Mouse (Mus musculus) liver, embryonic 15.5 days (tissue): ENCODE measurements around the gene Cdh13. TPM values are rescaled to one million over a fixed set of nuclear protein-coding genes. Genes with fewer than 3 reads are reported as not detected.

ENCODE experiments used
- ATAC-seq: fragments of 200-750 bp; cut with Nextera tagmentation; 2 replicates; pipeline ENCODE4 v1.8.0; 2017; ENCODE audit warnings: moderate number of reproducible peaks, mild to moderate bottlenecking, moderate library complexity; ENCODE audit not compliant: insufficient read depth
- H3K27ac ChIP-seq: fragments of 300-500 bp; sonication (generic); replicated peaks from 2 replicates; pipeline ENCODE4 v1.5.1; 2015; ENCODE audit warnings: mild to moderate bottlenecking, inconsistent platforms
- H3K27me3 ChIP-seq: fragments of 300-500 bp; sonication (generic); 2 replicates; pipeline ENCODE4 v1.6.1; 2015; ENCODE audit warnings: mild to moderate bottlenecking, inconsistent platforms
- H3K36me3 ChIP-seq: fragments of 300-500 bp; sonication (generic); replicated peaks from 2 replicates; pipeline ENCODE4 v1.6.1; 2015; ENCODE audit warnings: moderate library complexity, mild to moderate bottlenecking, inconsistent platforms
- H3K4me1 ChIP-seq: fragments of 300-500 bp; sonication (generic); replicated peaks from 2 replicates; pipeline ENCODE4 v1.6.1; 2015; ENCODE audit warnings: inconsistent platforms
- H3K4me2 ChIP-seq: fragments of 300-500 bp; sonication (generic); 2 replicates; pipeline ENCODE4 v1.6.1; 2015; ENCODE audit warnings: moderate library complexity, mild to moderate bottlenecking, inconsistent platforms
- H3K4me3 ChIP-seq: fragments of 300-500 bp; sonication (generic); replicated peaks from 2 replicates; pipeline ENCODE4 v1.5.1; 2015; ENCODE audit warnings: mild to moderate bottlenecking, inconsistent platforms
- H3K9ac ChIP-seq: fragments of 300-500 bp; sonication (generic); 2 replicates; pipeline ENCODE4 v1.6.1; 2015; ENCODE audit warnings: moderate library complexity, mild to moderate bottlenecking, inconsistent platforms
- H3K9me3 ChIP-seq: fragments of 300-500 bp; sonication (generic); replicated peaks from 2 replicates; pipeline ENCODE4 v1.6.1; 2016; ENCODE audit warnings: inconsistent platforms
- WGBS: fragments of 180-500 bp; shearing (Covaris S2); methylation state at CpG from one replicate; pipeline ENCODE4 v1.1.7; 2015; ENCODE audit warnings: mixed read lengths; ENCODE audit not compliant: insufficient replicate concordance; 5-methylcytosine and 5-hydroxymethylcytosine counted together
- polyA plus RNA-seq: library from polyadenylated mRNA; unstranded; fragments of >200 nt; fragmentation: Nextera tagmentation; extraction: Ambion mirVana; gene quantifications from 2 replicates; pipeline ENCODE4 v1.2.1, GENCODE M21; 2015

The Cdh13 gene
- polyA plus RNA-seq, 1 experiment from 2014 or later, result 0.56 TPM

- Histone ChIP-seq H3K36me3 (no peaks in the 10 kb centered on the region), H3K4me2 (no peak overlapping the region), H3K9me3 (no peaks in the 10 kb centered on the region), H3K27me3 (no peaks in the 10 kb centered on the region), H3K9ac (no peak overlapping the region), H3K4me1 (no peaks in the 10 kb centered on the region), H3K27ac (no peak overlapping the region), H3K4me3 (no peak overlapping the region)
- 48% methylated on average over 8 of the region's 8 CpGs for WGBS
- no peak for ATAC-seq
These were observed 654.5 kb downstream of the Cdh13 start for GRCm38 (mm10) chr8:118938025-118938424.

GRCm38 (mm10) chr8:118951766-118952741 is 668.5 kb downstream of the Cdh13 start:
- H3K4me3 ChIP-seq, result no peak overlapping the region
- ATAC-seq, result no peak
- WGBS, result 48% methylated on average over 20 of the region's 20 CpGs

GRCm38 (mm10) chr8:118956109-118956508 is 672.6 kb downstream of the Cdh13 start:
- Histone ChIP-seq H3K9ac (no peak overlapping the region), H3K9me3 (0 out of 2 replicates have a peak, but pooled peaks cover 4% of the 10 kb centered on the region), H3K4me2 (no peak overlapping the region), H3K36me3 (no peaks in the 10 kb centered on the region), H3K27ac (no peak overlapping the region), H3K27me3 (no peaks in the 10 kb centered on the region), H3K4me1 (no peaks in the 10 kb centered on the region), H3K4me3 (no peak overlapping the region)
- no peak for ATAC-seq
- 78% methylated on average over 3 of the region's 3 CpGs for whole genome bisulfite sequencing

More at GRCm38 (mm10) chr8:118951766-118952741, 668.5 kb downstream of the Cdh13 start:
- H3K4me1 ChIP-seq, result no peaks in the 10 kb centered on the region
- H3K4me2 ChIP-seq, result no peak overlapping the region
- peaks cover 4% of the 10 kb centered on the region; the same call in 1 of the 2 replicates for H3K9me3 ChIP-seq
- H3K27ac ChIP-seq, result no peak overlapping the region
- H3K27me3 ChIP-seq, result no peaks in the 10 kb centered on the region
- H3K9ac ChIP-seq, result no peak overlapping the region
- H3K36me3 ChIP-seq, result no peaks in the 10 kb centered on the region

GRCm38 (mm10) chr8:118961877-118962545 is 678.5 kb downstream of the Cdh13 start:
- no peak overlapping the region for H3K9ac ChIP-seq
- 60% methylated on average over 15 of the region's 15 CpGs for WGBS
- H3K4me1 ChIP-seq, result no peaks in the 10 kb centered on the region
- H3K27me3 ChIP-seq, result no peaks in the 10 kb centered on the region
- H3K27ac ChIP-seq, result no peak overlapping the region
- H3K4me2 ChIP-seq, result no peak overlapping the region
- H3K4me3 ChIP-seq, result no peak overlapping the region
- H3K9me3 ChIP-seq, result 0 out of 2 replicates have a peak, but pooled peaks cover 5% of the 10 kb centered on the region
- ATAC-seq, result no peak
- no peaks in the 10 kb centered on the region for H3K36me3 ChIP-seq

- Histone ChIP-seq H3K36me3 (no peaks in the 10 kb centered on the region), H3K4me1 (no peaks in the 10 kb centered on the region), H3K27ac (no peak overlapping the region), H3K4me2 (no peak overlapping the region), H3K27me3 (no peaks in the 10 kb centered on the region), H3K4me3 (no peak overlapping the region), H3K9me3 (0 out of 2 replicates have a peak, but pooled peaks cover 7% of the 10 kb centered on the region), H3K9ac (no peak overlapping the region)
- ATAC-seq, result no peak
- 65% methylated on average over 15 of the region's 15 CpGs for WGBS
These were observed 681.7 kb downstream of the Cdh13 start for GRCm38 (mm10) chr8:118965101-118965840.

- no peaks in the 10 kb centered on the region for H3K36me3 ChIP-seq
- H3K9ac ChIP-seq, result no peak overlapping the region
- no peak overlapping the region for H3K27ac ChIP-seq
- 0 out of 2 replicates have a peak, but pooled peaks cover 7% of the 10 kb centered on the region for H3K9me3 ChIP-seq
- no peak for ATAC-seq
- 54% methylated on average over 4 of the region's 4 CpGs for WGBS
- no peaks in the 10 kb centered on the region for H3K27me3 ChIP-seq
- no peak overlapping the region for H3K4me2 ChIP-seq
- no peak overlapping the region for H3K4me3 ChIP-seq
- no peaks in the 10 kb centered on the region for H3K4me1 ChIP-seq
These were observed 685.4 kb downstream of the Cdh13 start for GRCm38 (mm10) chr8:118968896-118969295.

GRCm38 (mm10) chr8:118979800-118980199 is 696.3 kb downstream of the Cdh13 start:
- 11% methylated on average over 5 of the region's 5 CpGs for WGBS
- H3K4me1 ChIP-seq, result no peaks in the 10 kb centered on the region

GRCm38 (mm10) chr8:118983724-118984123 is 700.2 kb downstream of the Cdh13 start:
- H3K27me3 ChIP-seq, result no peaks in the 10 kb centered on the region
- no peak overlapping the region for H3K4me2 ChIP-seq
- WGBS, result 46% methylated on average over 2 of the region's 2 CpGs
- no peak overlapping the region for H3K9ac ChIP-seq
- H3K4me1 ChIP-seq, result no peaks in the 10 kb centered on the region
- no peak overlapping the region for H3K27ac ChIP-seq
- H3K9me3 ChIP-seq, result no peaks in the 10 kb centered on the region; the same call in 1 of the 2 replicates
- no peak overlapping the region for H3K4me3 ChIP-seq
- ATAC-seq, result no peak
- no peaks in the 10 kb centered on the region for H3K36me3 ChIP-seq

More at GRCm38 (mm10) chr8:118979800-118980199, 696.3 kb downstream of the Cdh13 start:
- Histone ChIP-seq H3K36me3 (no peaks in the 10 kb centered on the region), H3K27ac (no peak overlapping the region), H3K9me3 (no peaks in the 10 kb centered on the region; the same call in 1 of the 2 replicates), H3K4me3 (no peak overlapping the region), H3K4me2 (no peak overlapping the region), H3K27me3 (no peaks in the 10 kb centered on the region), H3K9ac (no peak overlapping the region)
- no peak for ATAC-seq

- no peak overlapping the region for H3K4me2 ChIP-seq
- no peaks in the 10 kb centered on the region for H3K27me3 ChIP-seq
- H3K4me1 ChIP-seq, result no peaks in the 10 kb centered on the region
- H3K36me3 ChIP-seq, result no peaks in the 10 kb centered on the region
- no peaks in the 10 kb centered on the region for H3K9me3 ChIP-seq
- no peak overlapping the region for H3K9ac ChIP-seq
- WGBS, result 52% methylated on average over 1 of the region's 1 CpGs
- ATAC-seq, result no peak
- no peak overlapping the region for H3K4me3 ChIP-seq
- H3K27ac ChIP-seq, result no peak overlapping the region
These were observed 703.3 kb downstream of the Cdh13 start for GRCm38 (mm10) chr8:118986796-118987195.

- 72% methylated on average over 11 of the region's 11 CpGs for WGBS
- ATAC-seq, result no peak
- no peaks in the 10 kb centered on the region; the same call in 1 of the 2 replicates for H3K9me3 ChIP-seq
- no peaks in the 10 kb centered on the region for H3K36me3 ChIP-seq
- H3K4me3 ChIP-seq, result no peak overlapping the region
- H3K4me1 ChIP-seq, result no peaks in the 10 kb centered on the region
- no peak overlapping the region for H3K27ac ChIP-seq
- H3K4me2 ChIP-seq, result no peak overlapping the region
- no peaks in the 10 kb centered on the region for H3K27me3 ChIP-seq
- H3K9ac ChIP-seq, result no peak overlapping the region
These were observed 712.2 kb downstream of the Cdh13 start for GRCm38 (mm10) chr8:118995641-118996188.
